Mouse (Mus musculus): ENCODE measurements around the gene Wdr20.

DNA sequence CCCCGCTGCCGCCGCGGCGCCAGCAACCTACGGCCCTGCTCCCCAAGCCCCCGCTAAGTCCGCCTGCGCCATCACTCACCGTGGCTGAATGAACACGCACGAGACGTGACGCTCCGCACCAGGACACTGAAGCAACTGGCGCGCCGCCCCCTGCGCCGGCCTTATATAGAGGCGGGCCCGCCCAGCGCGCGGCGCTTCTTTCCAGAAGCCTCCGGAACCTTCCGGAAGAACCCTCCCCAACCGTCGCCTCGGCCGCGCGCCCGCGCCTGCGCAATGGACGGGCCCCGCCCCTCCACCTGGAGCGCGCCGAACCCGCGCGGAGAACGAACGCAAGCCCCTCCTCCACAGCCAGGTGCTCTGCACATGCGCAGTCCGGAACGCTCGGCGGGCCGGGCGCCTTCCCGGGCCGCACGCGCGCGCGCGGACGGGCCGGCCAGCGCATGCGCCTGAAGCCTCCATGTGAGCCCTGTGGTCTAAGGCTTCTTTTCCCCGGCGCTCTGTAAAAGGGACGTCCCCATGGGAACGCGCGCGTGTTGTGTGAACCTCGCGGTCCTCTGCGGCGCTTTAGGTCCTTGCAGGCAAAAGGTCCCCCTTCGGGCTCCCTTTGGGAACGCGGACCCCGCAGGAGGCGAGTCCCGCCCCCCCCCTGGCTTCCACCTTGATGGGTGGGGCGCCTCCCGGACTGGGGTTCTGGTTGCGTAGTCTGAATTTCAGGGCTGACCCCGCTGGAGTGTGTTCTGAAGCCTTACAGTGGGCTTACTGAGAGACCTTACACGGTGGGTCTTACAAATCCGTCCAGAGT is 41.4 kb upstream of the Wdr20 start:
- no peak for TF ChIP-seq CTCF (conservative IDR thresholded peaks at IDR 0.05; ENCODE audit: low read length)
- TF ChIP-seq POU5F1 (IDR thresholded peaks at IDR 0.05; ENCODE audit: borderline replicate concordance, low read length) = no peak
- no peak for TF ChIP-seq NANOG (IDR thresholded peaks at IDR 0.05; ENCODE audit: borderline replicate concordance, low read length)
